Mouse (Mus musculus) liver, postnatal 0 days (tissue): ENCODE results near the gene Syt6. TPM values are rescaled to one million over a fixed set of nuclear protein-coding genes. Genes with fewer than 3 reads are reported as not detected.

Experiments used
- ATAC-seq: fragments of 200-750 bp; cut with Nextera tagmentation; 2 replicates; pipeline ENCODE4 v1.8.0; 2017; ENCODE audit warnings: mild to moderate bottlenecking, moderate library complexity
- DNase-seq: peaks from one replicate; pipeline ENCODE4 v3.0.0-alpha.2; 2016
- H3K27ac ChIP-seq: fragments of 300-500 bp; sonication (generic); 2 replicates; pipeline ENCODE4 v1.5.1; 2014; ENCODE audit warnings: antibody characterized with exemption, moderate library complexity, mild to moderate bottlenecking, low read depth
- H3K27me3 ChIP-seq: fragments of 300-500 bp; sonication (generic); 2 replicates; pipeline ENCODE4 v1.6.1; 2014; ENCODE audit warnings: low read length, control low read depth, mixed read lengths; ENCODE audit not compliant: insufficient read depth
- H3K36me3 ChIP-seq: fragments of 300-500 bp; sonication (generic); replicated peaks from 2 replicates; pipeline ENCODE4 v1.6.1; 2014; ENCODE audit warnings: mild to moderate bottlenecking, control low read depth, low read length, moderate library complexity, mixed read lengths; ENCODE audit not compliant: insufficient read depth
- H3K4me1 ChIP-seq: fragments of 300-500 bp; sonication (generic); 2 replicates; pipeline ENCODE4 v1.6.1; 2014; ENCODE audit warnings: antibody characterized with exemption, mild to moderate bottlenecking, control low read depth; ENCODE audit not compliant: insufficient read depth
- H3K4me2 ChIP-seq: fragments of 300-500 bp; sonication (generic); 2 replicates; pipeline ENCODE4 v1.6.1; 2014; ENCODE audit warnings: low read depth, mild to moderate bottlenecking, low read length, moderate library complexity, mixed read lengths
- H3K4me3 ChIP-seq: fragments of 300-500 bp; sonication (generic); 2 replicates; pipeline ENCODE4 v1.5.1; 2014; ENCODE audit warnings: low read depth, low read length
- H3K9ac ChIP-seq: fragments of 300-500 bp; sonication (generic); replicated peaks from 2 replicates; pipeline ENCODE4 v1.6.1; 2014; ENCODE audit warnings: mild to moderate bottlenecking, moderate library complexity
- H3K9me3 ChIP-seq: fragments of 300-500 bp; sonication (generic); 2 replicates; pipeline ENCODE4 v1.6.1; 2016; ENCODE audit warnings: mild to moderate bottlenecking, control low read depth, low read length, mixed read lengths
- CTCF ChIP-seq: sonication (generic); IDR thresholded peaks from 2 replicates; pipeline ENCODE4 v1.5.1; 2016; ENCODE audit warnings: antibody characterized with exemption, low read depth
- EP300 ChIP-seq: IDR thresholded peaks from 2 replicates; pipeline ENCODE4 v1.6.1; 2016; ENCODE audit warnings: antibody characterized with exemption, low read depth, mild to moderate bottlenecking
- WGBS: fragments of 180-500 bp; shearing (Covaris S2); extraction: QIAGEN DNeasy Blood & Tissue Kit; methylation state at CpG from one replicate; pipeline ENCODE4 v1.1.7; 2014; ENCODE audit not compliant: insufficient replicate concordance; 5-methylcytosine and 5-hydroxymethylcytosine counted together
- polyA plus RNA-seq: library from polyadenylated mRNA; unstranded; fragments of >200 nt; fragmentation: Nextera tagmentation; extraction: Ambion mirVana; gene quantifications from 2 replicates; pipeline ENCODE4 v1.2.1, GENCODE M21; 2015

The Syt6 gene
- polyA plus RNA-seq, 1 experiment from 2014 or later = not detected

- H3K27me3 ChIP-seq = no peaks in the 10 kb centered on the region
- no peaks in the 10 kb centered on the region for H3K36me3 ChIP-seq
- H3K9ac ChIP-seq = no peak overlapping the region
- 76% methylated on average over 10 of the region's 10 CpGs for WGBS
- no peaks in the 10 kb centered on the region for H3K9me3 ChIP-seq
- H3K4me2 ChIP-seq = no peak overlapping the region
- TF ChIP-seq EP300 = no peak
- no peak for TF ChIP-seq CTCF
- H3K4me3 ChIP-seq = no peak overlapping the region
- no peak for ATAC-seq
- no peaks in the 10 kb centered on the region for H3K4me1 ChIP-seq
- no peak for DNase-seq
- no peak overlapping the region for H3K27ac ChIP-seq
These were observed 49.0 kb downstream of the Syt6 start for GRCm38 (mm10) chr3:103623893-103624470.

- H3K4me2 ChIP-seq = no peak overlapping the region
- H3K27ac ChIP-seq = no peak overlapping the region
- no peak overlapping the region for H3K9ac ChIP-seq
- DNase-seq (no peak), ATAC-seq (no peak)
- 48% methylated on average over 5 of the region's 5 CpGs for WGBS
- H3K9me3 ChIP-seq = no peaks in the 10 kb centered on the region
- H3K4me3 ChIP-seq = no peak overlapping the region
- H3K36me3 ChIP-seq = no peaks in the 10 kb centered on the region
- H3K27me3 ChIP-seq = no peaks in the 10 kb centered on the region
- H3K4me1 ChIP-seq = no peaks in the 10 kb centered on the region
- no peak for TF ChIP-seq CTCF
- TF ChIP-seq EP300 = no peak
These were observed 49.6 kb downstream of the Syt6 start for GRCm38 (mm10) chr3:103624591-103625051.

GRCm38 (mm10) chr3:103625169-103625568 lies 50.1 kb downstream of the Syt6 start:
- no peak overlapping the region for H3K27ac ChIP-seq
- no peaks in the 10 kb centered on the region for H3K27me3 ChIP-seq
- ATAC-seq (no peak), DNase-seq (no peak)
- no peak overlapping the region for H3K4me3 ChIP-seq
- TF ChIP-seq CTCF = no peak
- TF ChIP-seq EP300 = no peak
- H3K9me3 ChIP-seq = no peaks in the 10 kb centered on the region
- H3K4me2 ChIP-seq = no peak overlapping the region
- H3K9ac ChIP-seq = no peak overlapping the region
- no peaks in the 10 kb centered on the region for H3K36me3 ChIP-seq
- no peaks in the 10 kb centered on the region for H3K4me1 ChIP-seq
- WGBS = 82% methylated on average over 13 of the region's 13 CpGs

DNA sequence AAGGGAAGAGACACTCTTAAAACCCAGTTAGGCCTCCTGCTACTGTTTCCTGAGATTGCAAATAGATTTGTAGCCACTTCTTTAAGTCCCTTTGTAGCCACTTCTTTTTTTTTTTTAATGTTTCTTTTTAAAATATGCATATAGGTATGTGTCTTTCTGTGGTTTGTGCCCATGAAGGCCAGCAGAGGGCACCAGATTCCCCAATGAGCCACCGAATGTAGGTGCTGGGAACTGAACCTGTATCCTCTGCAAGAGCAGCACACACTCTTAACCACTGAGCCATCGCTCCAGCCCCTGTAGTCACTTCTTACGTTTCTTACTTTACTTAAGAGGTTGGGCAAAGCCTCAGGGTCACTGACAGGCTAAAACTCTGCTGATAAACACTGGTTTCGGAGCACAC lies 51.5 kb downstream of the Syt6 start:
- Histone ChIP-seq H3K9me3 (no peaks in the 10 kb centered on the region), H3K9ac (no peak overlapping the region), H3K27me3 (no peaks in the 10 kb centered on the region), H3K4me1 (no peaks in the 10 kb centered on the region), H3K4me2 (no peak overlapping the region), H3K36me3 (no peaks in the 10 kb centered on the region), H3K4me3 (no peak overlapping the region), H3K27ac (no peak overlapping the region)
- 79% methylated on average over 4 of the region's 4 CpGs for WGBS
- TF ChIP-seq CTCF (peak; percentile 24), EP300 (no peak)
- ATAC-seq (no peak), DNase-seq (no peak)

DNA sequence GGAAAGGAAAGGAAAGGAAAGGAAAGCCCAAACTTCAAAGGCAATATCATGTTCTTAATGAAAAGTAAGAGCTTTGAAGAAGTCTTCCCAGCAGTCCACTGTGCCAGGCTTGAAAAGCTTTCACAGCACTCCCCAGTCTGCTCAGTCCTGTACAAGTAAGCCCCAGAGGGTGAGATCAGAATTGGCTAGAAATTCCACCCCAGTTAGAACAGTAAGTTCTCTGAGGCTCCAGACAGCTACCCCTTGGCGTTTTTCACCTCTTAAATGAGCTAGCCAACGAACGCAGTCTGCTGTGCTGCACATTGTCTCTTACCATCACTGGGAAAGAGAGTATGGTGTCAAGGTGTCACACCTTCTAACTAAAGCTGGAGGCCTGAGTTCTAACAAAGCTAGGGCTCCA lies 52.6 kb downstream of the Syt6 start:
- TF ChIP-seq EP300 (no peak), CTCF (no peak)
- H3K4me2 ChIP-seq = no peak overlapping the region
- no peak for ATAC-seq
- 77% methylated on average over 3 of the region's 3 CpGs for WGBS
- H3K36me3 ChIP-seq = no peaks in the 10 kb centered on the region
- H3K9me3 ChIP-seq = no peaks in the 10 kb centered on the region
- H3K4me1 ChIP-seq = no peaks in the 10 kb centered on the region
- no peak overlapping the region for H3K27ac ChIP-seq
- H3K9ac ChIP-seq = no peak overlapping the region
- H3K4me3 ChIP-seq = no peak overlapping the region
- H3K27me3 ChIP-seq = no peaks in the 10 kb centered on the region
- no peak for DNase-seq

DNA sequence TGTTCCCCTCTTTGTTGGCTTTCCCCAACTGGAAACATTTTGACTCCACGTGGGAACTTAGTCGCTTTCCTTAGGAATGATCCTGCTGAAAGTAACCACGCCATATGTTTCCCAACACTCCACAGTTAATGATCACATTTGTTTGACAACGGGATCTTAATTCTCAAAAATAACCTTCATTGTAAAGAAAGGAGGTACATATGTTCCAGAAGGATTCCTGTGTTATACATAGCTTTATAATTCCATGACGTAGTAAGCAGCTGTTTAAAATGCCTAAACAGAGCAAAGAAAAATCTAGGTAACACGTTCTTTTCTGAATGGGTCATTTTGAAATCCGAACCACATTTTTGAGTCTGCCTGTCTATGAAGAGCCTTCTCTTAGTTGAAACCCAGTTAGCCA lies 58.1 kb downstream of the Syt6 start:
- no peak overlapping the region for H3K4me3 ChIP-seq
- H3K4me1 ChIP-seq = no peaks in the 10 kb centered on the region
- TF ChIP-seq CTCF (no peak), EP300 (no peak)
- no peaks in the 10 kb centered on the region for H3K36me3 ChIP-seq
- ATAC-seq (no peak), DNase-seq (no peak)
- no peak overlapping the region for H3K27ac ChIP-seq
- no peaks in the 10 kb centered on the region for H3K27me3 ChIP-seq
- H3K9me3 ChIP-seq = no peaks in the 10 kb centered on the region
- H3K4me2 ChIP-seq = no peak overlapping the region
- WGBS = 83% methylated on average over 7 of the region's 7 CpGs
- no peak overlapping the region for H3K9ac ChIP-seq

- no peak for DNase-seq
- TF ChIP-seq CTCF (no peak), EP300 (no peak)
- Histone ChIP-seq H3K36me3 (no peaks in the 10 kb centered on the region), H3K9ac (no peak overlapping the region), H3K27me3 (no peaks in the 10 kb centered on the region), H3K27ac (no peak overlapping the region), H3K4me2 (no peak overlapping the region), H3K4me3 (no peak overlapping the region), H3K9me3 (no peaks in the 10 kb centered on the region), H3K4me1 (no peaks in the 10 kb centered on the region)
- WGBS = 49% methylated on average over 4 of the region's 4 CpGs
- ATAC-seq = no peak
These were observed 58.8 kb downstream of the Syt6 start for GRCm38 (mm10) chr3:103633831-103634230.
